Mouse (Mus musculus) small intestine, adult 2 months (tissue): ENCODE measurements around the gene Sugt1.

Experiments used
- CTCF ChIP-seq: fragments of 200-500 bp; IDR thresholded peaks from 2 replicates; pipeline ENCODE4 v1.5.1; 2012; ENCODE audit warnings: low read depth, mild to moderate bottlenecking, control low read depth, inconsistent platforms, low read length, moderate library complexity, mixed read lengths; ENCODE audit not compliant: insufficient replicate concordance, insufficient read length; ENCODE audit errors: extremely low read depth
- POLR2A ChIP-seq: fragments of 200-500 bp; IDR thresholded peaks from 2 replicates; pipeline ENCODE4 v1.6.1; 2012; ENCODE audit warnings: low read depth, mild to moderate bottlenecking, control low read depth, inconsistent platforms, low read length, moderate library complexity

DNA sequence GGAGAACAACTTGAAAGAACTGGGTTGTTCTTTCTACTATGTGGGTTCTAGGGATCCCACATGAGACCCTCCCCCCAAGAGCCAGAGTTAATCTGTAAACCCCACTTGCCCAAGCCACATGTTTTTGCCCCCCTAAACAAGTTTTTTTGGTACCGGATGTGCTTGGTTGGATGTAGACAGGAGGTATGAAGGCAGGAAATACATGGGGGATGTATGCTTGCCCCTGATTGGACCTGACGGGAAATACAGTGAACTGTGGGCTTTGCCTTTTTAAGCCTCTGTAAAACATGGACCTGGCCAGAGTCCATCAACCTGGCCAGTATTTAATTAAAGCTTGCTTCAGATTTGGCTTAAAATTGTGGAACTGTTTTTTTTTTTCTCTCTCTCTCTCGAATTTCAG is 62.2 kb downstream of the Sugt1 start:
- TF ChIP-seq CTCF (no peak), POLR2A (no peak)
